Mouse (Mus musculus): ENCODE measurements around the gene Tnnc2. TPM values are rescaled to one million over a fixed set of nuclear protein-coding genes. Genes with fewer than 3 reads are reported as not detected.

Gene Tnnc2
- polyA plus RNA-seq, 1 experiment from 2014 or later = 11.2 TPM

- peak within 1 kb of the TSS; percentile 82 for H3K4me2 ChIP-seq (ENCODE audit: low read depth, low read length)
- peaks cover 4% of the 10 kb centered on the region; the same call in 1 of the 2 replicates for H3K4me1 ChIP-seq (ENCODE audit: control insufficient read depth, insufficient read depth, low read length)
- H3K36me3 ChIP-seq (replicated peaks; ENCODE audit: control insufficient read depth, insufficient read depth, low read depth, low read length) = no peaks in the 10 kb centered on the region; the same call in none of the 2 replicates
- peak; percentile 98 for ATAC-seq (replicated peaks; ENCODE audit: insufficient number of reproducible peaks, low FRiP score, low TSS enrichment, low read depth)
- H3K9ac ChIP-seq (replicated peaks; ENCODE audit: low read length) = peak within 1 kb of the TSS; percentile 90
- peak; percentile 99 for DNase-seq (ENCODE audit: low spot score)
- H3K27me3 ChIP-seq (ENCODE audit: control insufficient read depth, insufficient read depth, low read length) = no peaks in the 10 kb centered on the region
- WGBS = 2% methylated on average over 53 of the region's 53 CpGs
- peak within 1 kb of the TSS; percentile 99 for H3K4me3 ChIP-seq (ENCODE audit: low read depth, low read length)
- H3K27ac ChIP-seq (replicated peaks; ENCODE audit: low read depth, low read length) = peak within 1 kb of the TSS; percentile 70
- H3K9me3 ChIP-seq (replicated peaks; ENCODE audit: control insufficient read depth, low read length) = no peaks in the 10 kb centered on the region
Measured at GRCm38 (mm10) chr2:164769258-164770037, 10.3 kb downstream of the Tnnc2 start, which contains the start of gene Ube2c. Gene Ube2c (plus strand): TSS chr2:164769898.

- 92% methylated on average over 15 of the region's 15 CpGs for WGBS
- H3K27ac ChIP-seq (replicated peaks; ENCODE audit: low read depth, low read length) = no peak overlapping the region
- H3K4me3 ChIP-seq (ENCODE audit: low read depth, low read length) = no peak overlapping the region
- H3K9me3 ChIP-seq (replicated peaks; ENCODE audit: control insufficient read depth, low read length) = no peaks in the 10 kb centered on the region
- H3K4me2 ChIP-seq (ENCODE audit: low read depth, low read length) = no peak overlapping the region
- H3K4me1 ChIP-seq (ENCODE audit: control insufficient read depth, insufficient read depth, low read length) = peaks cover 4% of the 10 kb centered on the region; the same call in 1 of the 2 replicates
- ATAC-seq (replicated peaks; ENCODE audit: insufficient number of reproducible peaks, low FRiP score, low TSS enrichment, low read depth) (no peak), DNase-seq (ENCODE audit: low spot score) (no peak)
- H3K36me3 ChIP-seq (replicated peaks; ENCODE audit: control insufficient read depth, insufficient read depth, low read depth, low read length) = peaks cover 2% of the 10 kb centered on the region
- no peak overlapping the region for H3K9ac ChIP-seq (replicated peaks; ENCODE audit: low read length)
- H3K27me3 ChIP-seq (ENCODE audit: control insufficient read depth, insufficient read depth, low read length) = no peaks in the 10 kb centered on the region
Measured at GRCm38 (mm10) chr2:164767812-164768540, 11.8 kb downstream of the Tnnc2 start.

- Histone ChIP-seq H3K9me3 (replicated peaks; ENCODE audit: control insufficient read depth, low read length) (no peaks in the 10 kb centered on the region), H3K27ac (replicated peaks; ENCODE audit: low read depth, low read length) (no peak overlapping the region), H3K9ac (replicated peaks; ENCODE audit: low read length) (no peak overlapping the region), H3K4me1 (ENCODE audit: control insufficient read depth, insufficient read depth, low read length) (no peaks in the 10 kb centered on the region), H3K4me2 (ENCODE audit: low read depth, low read length) (no peak overlapping the region), H3K36me3 (replicated peaks; ENCODE audit: control insufficient read depth, insufficient read depth, low read depth, low read length) (peaks cover 10% of the 10 kb centered on the region), H3K4me3 (ENCODE audit: low read depth, low read length) (no peak overlapping the region), H3K27me3 (ENCODE audit: control insufficient read depth, insufficient read depth, low read length) (no peaks in the 10 kb centered on the region)
- DNase-seq (ENCODE audit: low spot score) (no peak), ATAC-seq (replicated peaks; ENCODE audit: insufficient number of reproducible peaks, low FRiP score, low TSS enrichment, low read depth) (no peak)
- 83% methylated on average over 3 of the region's 3 CpGs for WGBS
Measured at GRCm38 (mm10) chr2:164765841-164766240, 13.9 kb downstream of the Tnnc2 start.

- ATAC-seq (replicated peaks; ENCODE audit: insufficient number of reproducible peaks, low FRiP score, low TSS enrichment, low read depth) (no peak), DNase-seq (ENCODE audit: low spot score) (no peak)
- Histone ChIP-seq H3K9ac (replicated peaks; ENCODE audit: low read length) (no peak overlapping the region), H3K4me3 (ENCODE audit: low read depth, low read length) (no peak overlapping the region), H3K36me3 (replicated peaks; ENCODE audit: control insufficient read depth, insufficient read depth, low read depth, low read length) (peaks cover 20% of the 10 kb centered on the region), H3K27ac (replicated peaks; ENCODE audit: low read depth, low read length) (no peak overlapping the region), H3K9me3 (replicated peaks; ENCODE audit: control insufficient read depth, low read length) (no peaks in the 10 kb centered on the region), H3K27me3 (ENCODE audit: control insufficient read depth, insufficient read depth, low read length) (no peaks in the 10 kb centered on the region), H3K4me2 (ENCODE audit: low read depth, low read length) (no peak overlapping the region), H3K4me1 (ENCODE audit: control insufficient read depth, insufficient read depth, low read length) (no peaks in the 10 kb centered on the region)
- WGBS = 87% methylated on average over 7 of the region's 7 CpGs
Measured at GRCm38 (mm10) chr2:164762593-164762992, 17.2 kb downstream of the Tnnc2 start.

DNA sequence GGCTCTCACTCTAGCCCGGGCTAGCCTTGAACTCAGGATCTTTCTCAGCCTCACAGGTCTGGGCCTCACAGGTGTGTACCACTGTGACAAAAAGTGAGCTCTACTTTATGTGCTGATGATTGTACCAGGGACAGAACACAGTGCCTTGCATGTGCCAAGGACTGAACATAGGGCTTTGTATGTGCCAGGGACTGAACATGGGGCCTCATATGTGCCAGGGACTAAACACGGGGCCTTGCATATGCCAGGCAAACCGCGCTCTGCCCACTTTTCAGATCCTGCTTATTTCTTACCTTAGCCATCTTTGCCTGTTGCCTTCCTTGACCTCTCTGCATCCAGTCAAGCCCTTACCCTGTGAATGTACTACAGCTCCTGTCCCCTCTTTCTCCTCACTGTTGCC lies 17.8 kb downstream of the Tnnc2 start:
- DNase-seq (ENCODE audit: low spot score) = no peak
- ATAC-seq (replicated peaks; ENCODE audit: insufficient number of reproducible peaks, low FRiP score, low TSS enrichment, low read depth) = no peak
- H3K9ac ChIP-seq (replicated peaks; ENCODE audit: low read length) = no peak overlapping the region
- H3K27ac ChIP-seq (replicated peaks; ENCODE audit: low read depth, low read length) = no peak overlapping the region
- peaks cover 20% of the 10 kb centered on the region for H3K36me3 ChIP-seq (replicated peaks; ENCODE audit: control insufficient read depth, insufficient read depth, low read depth, low read length)
- no peak overlapping the region for H3K4me3 ChIP-seq (ENCODE audit: low read depth, low read length)
- H3K9me3 ChIP-seq (replicated peaks; ENCODE audit: control insufficient read depth, low read length) = no peaks in the 10 kb centered on the region
- WGBS = 96% methylated on average over 4 of the region's 4 CpGs
- H3K4me2 ChIP-seq (ENCODE audit: low read depth, low read length) = no peak overlapping the region
- no peaks in the 10 kb centered on the region for H3K4me1 ChIP-seq (ENCODE audit: control insufficient read depth, insufficient read depth, low read length)
- H3K27me3 ChIP-seq (ENCODE audit: control insufficient read depth, insufficient read depth, low read length) = no peaks in the 10 kb centered on the region

- Histone ChIP-seq H3K4me3 (ENCODE audit: low read depth, low read length) (no peak overlapping the region), H3K27me3 (ENCODE audit: control insufficient read depth, insufficient read depth, low read length) (no peaks in the 10 kb centered on the region), H3K27ac (replicated peaks; ENCODE audit: low read depth, low read length) (no peak overlapping the region), H3K9ac (replicated peaks; ENCODE audit: low read length) (no peak overlapping the region), H3K36me3 (replicated peaks; ENCODE audit: control insufficient read depth, insufficient read depth, low read depth, low read length) (peaks cover 20% of the 10 kb centered on the region), H3K4me2 (ENCODE audit: low read depth, low read length) (no peak overlapping the region), H3K9me3 (replicated peaks; ENCODE audit: control insufficient read depth, low read length) (no peaks in the 10 kb centered on the region), H3K4me1 (ENCODE audit: control insufficient read depth, insufficient read depth, low read length) (no peaks in the 10 kb centered on the region)
- 92% methylated on average over 2 of the region's 2 CpGs for WGBS
- DNase-seq (ENCODE audit: low spot score) = no peak
- ATAC-seq (replicated peaks; ENCODE audit: insufficient number of reproducible peaks, low FRiP score, low TSS enrichment, low read depth) = no peak
Measured at GRCm38 (mm10) chr2:164761502-164761901, 18.3 kb downstream of the Tnnc2 start.

GRCm38 (mm10) chr2:164760059-164760833 lies 19.5 kb downstream of the Tnnc2 start:
- Histone ChIP-seq H3K4me2 (ENCODE audit: low read depth, low read length) (no peak overlapping the region), H3K27me3 (ENCODE audit: control insufficient read depth, insufficient read depth, low read length) (no peaks in the 10 kb centered on the region), H3K9me3 (replicated peaks; ENCODE audit: control insufficient read depth, low read length) (no peaks in the 10 kb centered on the region), H3K36me3 (replicated peaks; ENCODE audit: control insufficient read depth, insufficient read depth, low read depth, low read length) (peaks cover 24% of the 10 kb centered on the region), H3K27ac (replicated peaks; ENCODE audit: low read depth, low read length) (no peak overlapping the region), H3K9ac (replicated peaks; ENCODE audit: low read length) (no peak overlapping the region), H3K4me3 (ENCODE audit: low read depth, low read length) (no peak overlapping the region), H3K4me1 (ENCODE audit: control insufficient read depth, insufficient read depth, low read length) (no peaks in the 10 kb centered on the region)
- ATAC-seq (replicated peaks; ENCODE audit: insufficient number of reproducible peaks, low FRiP score, low TSS enrichment, low read depth) (no peak), DNase-seq (ENCODE audit: low spot score) (no peak)
- 83% methylated on average over 4 of the region's 4 CpGs for WGBS
